Mouse (Mus musculus): ENCODE measurements around the gene Agl.
"Not testable (repeated sequence)": the region's sequence is repeated elsewhere in the genome, so short reads cannot be mapped to it uniquely, and the experiment has no call there.

The Agl gene

DNA sequence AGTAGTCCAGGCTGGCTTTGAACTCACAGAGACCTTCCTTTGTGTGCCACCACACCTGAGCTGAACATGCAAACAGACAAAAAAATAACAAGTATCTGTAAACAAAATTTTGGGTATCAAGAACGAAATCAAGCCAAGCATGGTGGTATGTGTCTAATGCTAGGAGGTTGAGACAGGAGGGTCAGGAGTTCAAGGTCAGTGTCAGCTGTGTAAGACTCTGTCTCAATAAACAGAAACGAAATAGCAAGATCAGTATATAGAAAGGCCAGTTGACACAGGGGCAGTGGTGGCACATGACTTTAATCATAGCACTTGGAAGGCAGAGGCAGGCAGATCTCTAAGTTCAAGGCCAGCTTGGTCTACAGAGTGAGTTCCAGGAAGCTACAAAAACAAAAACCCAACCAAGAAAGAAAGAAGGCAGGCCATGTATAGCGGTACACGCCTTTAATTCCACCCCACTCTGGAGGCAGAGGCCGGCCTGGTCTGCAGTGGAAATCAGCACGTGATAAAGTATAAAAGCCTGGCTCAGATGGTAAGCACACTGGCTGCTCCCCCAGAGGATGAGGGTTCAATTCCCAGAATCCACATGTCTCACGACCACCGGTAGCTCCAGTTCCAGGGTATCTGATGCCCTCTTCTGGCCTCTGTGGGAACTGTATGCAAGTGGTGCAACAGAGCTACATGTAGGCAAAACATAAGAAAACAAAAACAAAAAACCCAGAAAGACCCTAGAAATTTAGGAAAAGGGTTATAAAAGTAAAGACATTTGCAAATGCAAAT is 59.4 kb downstream of the Agl start:
- DNase-seq (ENCODE audit: low spot score in 2 of 2) = no peak

DNA sequence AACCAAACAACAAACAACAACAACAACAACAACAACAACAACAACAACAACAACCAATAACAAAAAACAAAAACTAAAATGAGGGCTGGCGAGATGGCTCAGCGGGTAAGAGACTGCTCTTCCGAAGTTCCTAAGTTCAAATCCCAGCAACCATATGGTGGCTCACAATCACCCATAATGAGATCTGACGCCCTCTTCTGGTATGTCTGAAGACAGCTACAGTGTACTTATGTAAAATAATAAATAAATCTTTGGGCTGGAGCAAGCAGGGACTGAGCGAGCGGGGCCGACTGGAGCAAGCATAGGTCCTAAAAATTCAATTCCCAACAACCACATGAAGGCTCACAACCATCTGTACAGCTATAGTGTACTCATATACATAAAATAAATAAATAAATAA is 60.3 kb downstream of the Agl start:
- not testable (repeated sequence) for DNase-seq (ENCODE audit: low spot score in 2 of 2)

DNA sequence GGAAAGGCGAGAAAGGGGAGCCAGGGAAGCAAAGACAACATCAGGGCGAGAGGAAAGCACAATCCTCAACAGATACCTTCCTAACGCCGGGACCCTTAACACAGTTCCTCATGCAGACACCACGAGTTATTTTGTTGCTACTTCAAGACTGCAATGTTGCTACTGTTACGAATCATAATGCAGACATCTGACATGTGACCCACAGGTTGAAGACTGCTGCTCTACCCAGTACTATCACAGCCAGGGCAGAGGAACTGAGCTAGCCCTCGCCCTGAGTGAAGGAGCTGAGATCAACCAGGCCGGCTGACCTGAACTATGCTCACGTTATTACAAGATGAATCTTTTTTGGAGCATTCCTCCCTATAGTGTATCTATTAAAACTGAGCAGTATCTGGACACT is 67.0 kb downstream of the Agl start:
- no peak for DNase-seq (ENCODE audit: low spot score in 2 of 2)

DNA sequence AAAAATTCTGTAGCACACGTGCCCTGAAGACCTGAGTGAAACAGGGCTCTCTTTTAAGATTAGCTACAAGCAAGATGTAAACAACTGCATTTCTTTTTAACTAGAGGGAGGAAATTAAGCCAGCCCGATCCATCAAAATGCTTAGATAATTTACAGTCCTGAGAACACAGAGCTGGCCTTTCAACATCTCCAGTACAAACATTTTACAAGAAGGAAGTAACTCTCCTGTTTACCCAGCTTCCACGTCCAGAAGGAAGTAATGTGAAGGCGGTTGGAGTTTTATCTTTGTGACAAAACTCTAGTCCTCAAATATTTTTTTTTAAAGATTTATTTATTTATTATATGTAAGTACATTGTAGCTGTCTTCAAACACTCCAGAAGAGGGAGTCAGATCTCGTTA is 67.9 kb downstream of the Agl start:
- DNase-seq (ENCODE audit: low spot score in 2 of 2) = no peak

DNA sequence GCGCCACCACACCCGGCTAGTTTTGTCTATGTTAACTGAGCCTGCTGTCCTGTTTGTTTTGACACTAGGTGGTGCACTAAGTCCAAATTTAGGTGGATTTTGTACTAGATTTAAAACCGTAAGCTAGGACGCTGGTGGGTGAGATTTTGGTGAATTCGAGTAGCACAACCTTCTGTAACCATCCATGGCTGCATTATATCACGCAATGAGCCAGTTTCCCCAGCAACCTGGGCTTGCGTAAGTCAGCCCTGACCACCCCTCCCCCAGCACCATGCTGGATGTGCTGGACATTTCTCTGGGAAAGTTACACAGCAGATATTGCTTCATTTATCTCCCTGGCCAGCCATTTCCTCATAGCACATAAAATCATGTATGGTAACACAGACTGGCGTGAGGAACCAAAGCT is 70.6 kb downstream of the Agl start:
- DNase-seq (ENCODE audit: low spot score in 2 of 2) = no peak

DNA sequence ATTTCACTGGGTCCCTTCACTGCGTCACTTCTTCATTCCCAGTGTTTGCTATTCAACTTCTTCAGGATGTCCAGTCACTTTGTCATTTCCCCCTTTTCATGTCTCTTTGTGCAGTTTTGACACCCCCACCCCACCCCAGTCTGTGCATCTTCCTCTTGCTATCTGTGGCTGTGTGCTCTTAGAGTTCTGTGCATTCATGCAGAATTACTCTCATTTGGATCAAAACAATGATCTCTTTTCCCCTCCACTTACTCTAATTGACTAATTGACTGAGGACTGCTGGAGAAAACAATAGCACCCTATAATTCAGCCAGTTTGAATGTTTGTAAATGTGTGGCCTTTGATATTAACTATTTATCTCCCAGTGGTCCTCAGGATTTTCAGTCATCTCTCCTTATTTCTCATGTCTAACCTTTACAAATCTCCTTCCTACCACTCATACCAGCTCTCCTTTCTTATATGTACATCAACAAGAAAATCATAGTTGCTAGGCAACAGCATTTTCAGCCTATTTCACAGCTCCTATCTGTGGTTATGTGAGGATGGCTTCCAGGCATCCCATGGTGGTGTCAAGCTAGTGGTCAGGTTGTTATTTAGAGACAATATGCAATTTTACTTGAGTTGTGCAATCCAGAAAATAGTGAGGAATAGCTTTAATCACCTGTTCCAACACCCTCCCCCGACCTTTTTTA is 78.3 kb downstream of the Agl start:
- no peak for DNase-seq (ENCODE audit: low spot score in 2 of 2)

DNA sequence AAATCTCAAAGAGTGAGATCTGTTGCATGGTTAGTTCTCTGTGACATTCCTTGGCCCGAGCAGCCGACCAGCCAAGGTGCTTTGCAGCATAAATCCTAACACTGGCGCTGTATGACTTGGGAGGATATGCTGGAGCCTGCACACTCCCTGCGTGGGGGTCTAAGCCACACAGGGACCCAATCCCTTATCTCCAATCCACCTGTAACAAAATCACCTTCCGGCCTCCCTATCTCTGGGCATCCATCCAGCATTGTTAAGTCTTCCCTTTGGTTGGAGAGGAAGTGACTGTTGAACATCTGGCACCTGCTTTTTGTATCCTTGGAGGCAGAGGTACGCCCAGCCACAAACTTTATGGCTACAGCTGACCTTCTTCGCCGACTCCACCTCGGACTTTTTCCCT is 81.2 kb downstream of the Agl start:
- no peak for DNase-seq (ENCODE audit: low spot score in 2 of 2)

DNA sequence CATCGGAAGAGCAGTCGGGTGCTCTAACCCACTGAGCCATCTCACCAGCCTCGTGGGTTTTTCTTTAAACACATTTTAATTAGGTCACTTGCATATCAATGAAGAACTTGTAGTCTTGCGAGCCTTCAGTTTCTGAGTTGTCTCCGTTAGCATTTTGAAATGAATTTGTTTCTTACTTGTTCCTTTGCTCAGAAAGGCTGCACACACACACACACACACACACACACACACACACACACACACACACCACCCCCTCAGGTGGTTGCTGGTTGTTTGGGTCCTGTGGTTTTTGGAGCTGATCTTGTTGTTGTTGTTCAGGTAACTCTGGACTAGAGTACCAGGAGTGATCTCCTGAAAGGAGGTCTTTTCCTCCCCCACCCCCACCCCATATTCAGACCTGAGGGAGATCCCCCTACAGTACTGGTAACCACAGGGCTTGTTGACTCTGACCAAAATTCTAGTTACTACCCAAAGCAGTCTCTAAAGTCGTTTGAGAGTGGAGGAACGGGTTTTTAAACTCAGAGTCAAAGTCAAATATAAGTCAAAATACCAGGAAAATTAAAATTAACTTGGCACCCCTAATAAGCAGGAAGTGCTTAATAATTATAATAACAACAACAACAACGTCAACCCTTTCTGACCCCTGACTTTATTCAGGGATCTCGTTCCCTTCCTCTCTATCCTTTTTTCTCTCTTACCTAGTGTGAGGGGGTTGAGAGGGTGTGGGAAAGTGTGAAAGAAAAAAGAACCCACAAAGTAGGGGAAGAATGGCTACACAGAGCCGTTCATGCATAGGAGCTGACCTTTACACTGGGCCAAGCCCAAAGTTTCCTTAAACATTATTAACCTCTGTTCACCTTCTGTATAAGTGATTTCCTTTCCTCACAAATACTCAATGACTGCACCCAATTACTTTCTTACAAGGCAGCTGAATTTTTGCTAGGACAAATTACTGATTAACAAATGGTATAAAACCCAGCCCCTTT is 84.2 kb downstream of the Agl start:
- DNase-seq (ENCODE audit: low spot score in 2 of 2) = no peak

DNA sequence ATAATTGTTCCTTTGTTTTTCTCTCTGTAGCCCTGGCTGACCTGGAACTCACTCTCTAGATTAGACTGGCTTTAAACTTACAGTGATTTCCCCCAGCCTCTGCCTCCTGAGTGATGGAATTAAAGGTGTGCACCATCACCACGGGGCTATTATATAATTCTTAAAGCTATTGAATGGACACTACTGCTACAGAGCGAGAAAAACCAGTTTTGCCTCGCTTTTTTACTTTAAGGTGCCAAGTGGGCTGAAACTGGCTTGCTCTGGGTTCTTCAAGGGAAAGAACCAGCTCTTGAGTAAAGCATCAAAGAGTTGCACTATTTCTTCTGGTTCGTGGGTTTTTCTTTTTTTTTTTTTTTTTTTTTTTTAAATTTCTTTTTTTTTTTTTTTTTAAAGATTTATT is 85.0 kb downstream of the Agl start:
- DNase-seq (ENCODE audit: low spot score in 2 of 2) = no peak

DNA sequence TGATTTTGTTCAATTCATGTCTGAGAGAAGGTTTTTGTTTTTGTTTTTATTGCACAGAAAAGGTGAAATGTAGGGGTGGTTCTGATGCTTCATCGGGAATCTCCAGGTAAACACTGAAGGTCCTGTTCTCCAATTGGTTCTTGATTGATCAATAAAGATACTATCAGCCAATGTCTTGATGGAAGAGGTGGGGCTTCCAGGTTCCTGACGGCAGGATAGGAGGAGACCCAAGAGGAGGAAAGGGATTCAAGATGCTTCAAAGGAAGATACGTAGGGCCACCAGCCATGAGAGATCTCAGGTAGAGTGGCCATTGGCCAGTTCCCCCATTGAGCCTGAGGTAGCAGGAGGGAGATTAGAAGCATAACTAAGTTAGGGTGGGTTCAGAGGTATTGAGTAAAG is 89.0 kb downstream of the Agl start:
- no peak for DNase-seq (ENCODE audit: low spot score in 2 of 2)

DNA sequence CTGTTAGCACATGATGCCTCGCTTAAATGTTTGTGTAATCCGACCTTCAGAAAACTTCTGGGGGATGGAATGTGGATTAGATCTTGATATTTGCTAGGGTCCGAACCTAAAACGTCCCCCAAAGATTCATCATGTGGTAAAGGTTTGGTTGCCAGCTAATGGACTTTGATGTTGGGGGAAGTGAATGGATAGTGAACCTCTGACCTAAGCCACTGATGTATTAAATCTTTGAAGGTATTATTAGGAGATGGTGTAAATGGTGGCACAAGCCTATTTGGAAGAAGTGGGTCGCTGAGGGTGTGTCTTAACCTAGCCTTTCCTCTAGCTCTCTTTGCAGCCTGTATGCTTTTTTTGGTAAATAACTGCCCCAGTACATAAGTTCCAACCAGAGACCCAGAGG is 94.9 kb downstream of the Agl start:
- DNase-seq (ENCODE audit: low spot score in 2 of 2) = no peak

DNA sequence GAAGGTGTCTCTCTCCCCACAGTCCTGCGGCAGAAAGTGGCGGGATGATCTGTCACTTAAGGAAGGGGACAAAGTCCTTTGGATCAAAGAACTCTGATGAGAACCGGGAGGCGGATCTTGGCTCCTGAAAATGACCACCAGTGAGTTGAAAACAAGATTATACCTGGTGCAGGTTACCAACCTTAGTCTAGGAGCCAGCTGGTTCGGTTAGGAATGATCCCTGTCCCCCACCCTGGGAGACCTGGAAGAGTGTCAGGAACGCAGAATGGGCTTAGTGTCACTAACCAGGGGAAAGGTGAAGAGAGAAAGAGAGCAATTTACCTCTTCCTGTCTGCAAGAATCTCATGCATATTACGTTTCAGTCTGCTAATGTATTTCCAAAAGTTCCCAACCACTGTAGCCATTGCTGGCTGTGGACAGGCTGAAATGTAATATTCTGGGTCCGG is 95.5 kb downstream of the Agl start, which contains the start of gene Slc35a3:
Gene Slc35a3, minus strand, starts transcription at position 396 of the 446 bp plus-strand sequence.
- DNase-seq (ENCODE audit: low spot score in 2 of 2) = no peak

DNA sequence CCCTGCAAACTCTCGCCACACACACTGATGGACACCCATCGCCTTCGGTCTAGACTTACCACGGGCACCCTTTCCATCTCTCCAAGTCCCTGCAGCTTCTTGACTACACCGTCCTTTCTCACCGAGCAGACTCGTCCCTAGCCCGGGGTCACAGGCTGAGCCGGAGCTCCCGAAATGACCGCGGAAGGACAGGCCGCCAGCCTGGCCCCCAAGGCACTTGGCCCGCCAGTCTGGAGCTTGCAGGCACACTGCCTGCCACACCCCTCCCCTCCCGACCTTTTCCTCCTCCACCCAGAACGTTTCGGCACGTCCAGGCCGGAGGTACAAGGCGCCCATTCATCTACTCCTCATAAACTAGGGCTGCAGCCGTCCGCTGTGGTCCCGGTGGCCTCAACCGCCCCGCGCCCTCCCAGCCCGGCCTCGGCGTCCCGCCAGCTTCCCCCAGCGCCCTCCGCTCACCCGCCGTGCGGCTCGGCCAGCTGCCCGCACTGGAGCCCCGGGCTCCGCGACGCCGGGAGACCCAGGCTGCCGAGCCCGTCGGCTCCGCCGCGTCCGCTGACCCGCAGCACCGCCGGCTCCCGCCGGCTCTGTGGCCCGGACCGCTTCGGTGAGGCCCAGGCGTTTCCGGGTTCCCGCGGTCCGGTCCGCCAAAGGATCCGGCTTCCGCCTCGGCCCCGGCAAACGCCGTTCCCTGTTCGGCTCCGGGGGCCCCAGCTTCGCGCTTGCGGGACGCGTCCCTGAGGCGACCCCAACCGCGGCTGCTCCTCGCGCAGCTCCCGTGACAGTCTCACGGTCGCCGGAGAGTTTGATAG is 96.1 kb downstream of the Agl start:
- DNase-seq (ENCODE audit: low spot score in 2 of 2) = peak; percentile 50 to 55

DNA sequence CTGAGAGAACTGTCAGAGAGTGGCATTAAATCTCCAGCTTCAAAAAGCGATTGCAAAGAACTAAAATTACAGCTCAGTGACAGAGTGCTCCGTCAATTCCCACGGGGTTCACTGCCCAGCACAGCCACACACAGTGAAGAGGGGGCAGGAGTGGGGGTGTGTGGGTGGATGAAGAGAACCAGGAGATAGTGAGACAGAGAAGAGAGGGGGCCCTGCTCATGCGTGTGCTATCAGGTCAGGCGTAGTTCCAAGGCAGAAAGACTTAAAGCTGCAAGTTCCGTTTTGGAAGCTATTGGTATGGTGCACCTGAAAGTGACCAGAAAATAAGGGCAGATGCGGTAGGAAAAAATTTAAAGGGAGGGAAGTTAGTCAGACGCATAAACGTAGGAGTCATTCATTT is 97.0 kb downstream of the Agl start:
- no peak for DNase-seq (ENCODE audit: low spot score in 2 of 2)

DNA sequence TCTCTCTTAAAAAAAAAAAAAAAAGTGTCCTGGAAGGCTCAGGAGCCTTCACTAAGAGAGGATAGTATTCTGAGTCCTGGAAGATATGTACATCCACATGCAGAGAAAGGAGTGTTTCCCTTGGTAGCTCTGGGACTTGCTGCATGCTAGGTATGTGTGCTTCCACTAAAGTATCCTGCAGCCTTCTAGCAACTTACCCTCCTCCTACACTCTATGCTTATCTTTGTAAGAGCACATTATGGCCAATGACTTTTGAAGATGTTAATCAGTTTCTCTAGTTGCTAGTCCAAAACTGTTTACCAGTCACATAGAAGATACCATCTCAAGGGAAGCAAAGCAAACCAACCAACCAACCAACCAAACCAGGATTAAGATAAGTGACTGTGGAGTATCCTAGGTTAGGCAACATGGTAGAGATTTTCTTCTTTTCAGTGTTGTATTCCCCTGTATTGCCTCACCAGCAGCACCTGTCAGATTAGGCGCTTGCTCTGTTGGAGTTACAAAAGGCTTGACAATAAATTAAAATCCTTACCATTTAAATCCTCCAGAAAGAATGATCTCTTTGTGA is 102.2 kb downstream of the Agl start:
- DNase-seq (ENCODE audit: low spot score in 2 of 2) = no peak

DNA sequence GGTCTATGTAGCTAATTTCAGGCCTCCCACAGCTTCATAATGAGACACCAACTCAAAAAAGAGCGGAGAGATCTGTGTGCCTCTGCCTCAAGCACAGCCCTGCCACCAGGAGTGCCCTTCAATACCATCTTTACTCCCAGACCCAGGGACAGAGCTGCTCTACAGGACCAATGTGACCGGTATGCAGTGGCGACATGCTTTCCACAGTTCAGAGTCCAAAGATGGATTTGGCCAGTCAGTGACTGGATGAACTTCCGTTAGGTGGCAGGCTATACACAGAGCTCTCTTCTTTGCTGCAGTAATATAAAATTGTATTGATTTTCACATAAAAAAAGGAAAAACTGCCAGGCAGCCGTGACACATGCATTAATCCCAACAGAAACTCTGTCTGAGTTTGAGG is 104.1 kb downstream of the Agl start:
- no peak for DNase-seq (ENCODE audit: low spot score in 2 of 2)

DNA sequence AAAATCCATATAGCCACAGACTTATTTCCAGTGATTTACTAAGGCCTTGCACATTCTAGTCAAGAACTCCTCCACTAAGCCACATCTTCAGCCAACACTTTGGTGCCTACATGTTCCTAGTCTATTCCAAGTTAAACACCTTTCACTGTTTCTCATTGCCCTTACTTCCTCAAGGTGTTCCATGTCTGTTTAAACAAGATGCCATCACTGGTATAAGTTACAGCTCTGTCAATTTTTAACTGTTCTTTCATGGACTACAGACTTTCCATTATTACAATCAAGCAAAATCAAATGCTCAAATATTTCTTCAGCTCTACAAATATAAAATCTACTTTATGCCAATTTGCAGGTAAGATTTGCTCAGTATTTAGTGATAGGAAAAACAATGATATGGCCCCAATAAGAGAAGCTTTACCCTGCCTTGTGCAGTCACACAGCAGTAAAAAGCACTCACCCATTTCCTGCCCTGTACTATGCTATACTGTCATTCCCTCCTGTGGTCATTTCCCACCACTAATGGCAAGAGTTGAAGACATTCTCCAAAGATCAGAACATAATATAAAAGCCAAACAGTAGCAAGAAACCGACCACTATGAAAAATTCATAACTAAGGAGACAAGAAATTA is 105.2 kb downstream of the Agl start:
- no peak for DNase-seq (ENCODE audit: low spot score in 2 of 2)

DNA sequence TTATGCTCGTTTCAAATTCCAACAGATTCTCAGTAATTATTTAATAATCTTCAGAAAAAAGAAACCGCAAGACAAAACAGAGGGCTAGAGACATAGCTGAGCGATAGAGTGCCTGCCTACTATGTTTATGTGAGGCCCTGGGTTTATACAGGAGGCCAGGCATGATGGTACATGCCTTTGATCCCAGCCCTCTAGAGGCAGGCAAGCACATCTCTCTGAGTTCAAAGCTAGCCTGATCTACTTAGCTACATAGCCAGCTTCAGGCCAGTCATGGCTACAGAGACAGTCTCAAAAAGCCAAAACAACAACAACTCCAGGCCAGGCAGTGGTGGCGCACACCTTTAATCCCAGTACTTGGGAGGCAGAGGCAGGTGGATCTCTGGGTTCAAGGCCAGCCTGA is 106.4 kb downstream of the Agl start:
- no peak for DNase-seq (ENCODE audit: low spot score in 2 of 2)

DNA sequence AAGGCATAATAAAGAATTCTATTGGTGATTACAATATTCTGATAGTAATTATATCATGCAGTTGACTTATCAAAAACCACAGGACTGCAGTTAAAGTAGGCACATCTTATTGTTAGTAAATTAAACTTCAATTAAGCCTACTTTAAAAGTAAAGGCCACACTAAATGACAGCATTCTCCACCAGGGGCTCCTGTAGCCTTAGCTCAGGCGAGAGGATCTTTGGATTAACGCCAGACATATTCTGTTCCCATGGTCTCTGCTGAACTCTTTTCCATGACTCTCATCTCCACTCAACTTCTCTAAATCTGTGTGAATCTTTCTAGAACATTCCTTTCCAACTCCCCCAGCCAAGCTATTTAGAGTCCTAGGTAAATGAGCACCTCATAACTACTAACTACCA is 109.2 kb downstream of the Agl start:
- DNase-seq (ENCODE audit: low spot score in 2 of 2) = no peak

DNA sequence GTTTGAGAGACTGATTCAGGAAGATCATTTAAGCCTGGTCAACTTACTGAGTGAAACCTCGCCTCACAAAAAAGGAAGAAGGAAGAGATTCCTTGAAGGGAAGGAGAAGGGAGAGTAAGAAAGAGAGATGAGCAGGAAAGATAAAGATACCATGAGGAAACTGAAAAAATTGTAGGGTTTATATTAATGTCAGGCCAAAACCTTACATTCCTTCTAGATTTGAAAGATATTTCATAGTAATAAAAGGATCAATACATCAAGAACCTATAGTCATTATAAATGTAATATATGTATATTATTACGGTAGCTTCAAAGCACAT is 112.3 kb downstream of the Agl start:
- no peak for DNase-seq (ENCODE audit: low spot score in 2 of 2)
